Mouse (Mus musculus) c-Kit-positive CD71-positive TER-119-negative erythroid progenitor cells, embryonic 14.5 days (primary cell): ENCODE results near the gene Vmn1r61.

Source experiments
- DNase-seq: peaks from one replicate; pipeline ENCODE4 v3.0.0-alpha.2; 2013; ENCODE audit warnings: low read depth

Gene Vmn1r61

DNA sequence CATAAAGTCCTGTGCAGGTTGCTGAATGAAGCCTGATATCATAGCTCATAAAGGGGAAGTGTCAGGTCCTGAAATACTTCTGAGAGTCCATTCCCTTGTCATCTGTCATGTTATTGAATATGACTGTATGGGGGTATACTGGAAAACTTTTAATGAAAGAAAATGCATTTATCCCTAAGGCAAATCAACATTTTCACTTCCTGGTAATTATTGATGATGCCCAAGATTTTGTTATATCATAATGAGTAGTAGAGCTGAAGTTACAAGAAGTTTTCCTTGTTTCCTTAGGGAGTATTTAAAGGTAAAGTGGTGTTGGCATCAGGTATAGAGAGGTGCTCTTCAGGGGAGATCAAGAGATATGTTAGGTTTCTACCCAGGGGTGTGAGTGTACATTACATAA is at the start of gene Vmn1r61:
Vmn1r61 (minus strand) TSS at position 101 of the 400 bp plus-strand sequence.
- no peak for DNase-seq
